Mouse (Mus musculus) hindbrain, embryonic 16.5 days (tissue): ENCODE results near the gene Kat14. TPM values are rescaled to one million over a fixed set of nuclear protein-coding genes. Genes with fewer than 3 reads are reported as not detected.

ENCODE experiments used
- ATAC-seq: fragments of 200-750 bp; cut with Nextera tagmentation; 2 replicates; pipeline ENCODE4 v1.8.0; 2017; ENCODE audit warnings: moderate TSS enrichment, moderate library complexity
- H3K27ac ChIP-seq: fragments of 300-500 bp; sonication (generic); 2 replicates; pipeline ENCODE4 v1.5.1; 2014; ENCODE audit warnings: low read depth, mild to moderate bottlenecking, control low read depth, low read length, moderate library complexity
- H3K27me3 ChIP-seq: fragments of 300-500 bp; sonication (generic); replicated peaks from 2 replicates; pipeline ENCODE4 v1.6.1; 2014; ENCODE audit warnings: low read length; ENCODE audit not compliant: control insufficient read depth, insufficient read depth
- H3K36me3 ChIP-seq: fragments of 300-500 bp; sonication (generic); 2 replicates; pipeline ENCODE4 v1.6.1; 2014; ENCODE audit warnings: mild to moderate bottlenecking, low read length, moderate library complexity, mixed read lengths; ENCODE audit not compliant: control insufficient read depth, insufficient read depth
- H3K4me1 ChIP-seq: fragments of 300-500 bp; sonication (generic); 2 replicates; pipeline ENCODE4 v1.6.1; 2014; ENCODE audit warnings: low read depth, low read length; ENCODE audit not compliant: control insufficient read depth, insufficient read depth
- H3K4me2 ChIP-seq: fragments of 300-500 bp; sonication (generic); 2 replicates; pipeline ENCODE4 v1.6.1; 2014; ENCODE audit warnings: mild to moderate bottlenecking, low read length, control low read depth, moderate library complexity
- H3K4me3 ChIP-seq: fragments of 300-500 bp; sonication (generic); 2 replicates; pipeline ENCODE4 v1.5.1; 2014; ENCODE audit warnings: mild to moderate bottlenecking, low read length, control low read depth, moderate library complexity
- H3K9ac ChIP-seq: fragments of 300-500 bp; sonication (generic); 2 replicates; pipeline ENCODE4 v1.6.1; 2014; ENCODE audit warnings: low read depth, mild to moderate bottlenecking, control low read depth, low read length, moderate library complexity
- H3K9me3 ChIP-seq: fragments of 300-500 bp; sonication (generic); 2 replicates; pipeline ENCODE4 v1.6.1; 2014; ENCODE audit warnings: mild to moderate bottlenecking, low read length, moderate library complexity; ENCODE audit not compliant: control insufficient read depth
- WGBS: fragments of 180-500 bp; shearing (Covaris S2); extraction: QIAGEN DNeasy Blood & Tissue Kit; methylation state at CpG from one replicate; pipeline ENCODE4 v1.1.7; 2014; 5-methylcytosine and 5-hydroxymethylcytosine counted together
- polyA plus RNA-seq: library from polyadenylated mRNA; unstranded; fragments of >200 nt; fragmentation: Nextera tagmentation; extraction: Ambion mirVana; gene quantifications from 2 replicates; pipeline ENCODE4 v1.2.1, GENCODE M21; 2015

The Kat14 gene
- polyA plus RNA-seq, 1 experiment from 2014 or later, result 23.2 TPM

DNA sequence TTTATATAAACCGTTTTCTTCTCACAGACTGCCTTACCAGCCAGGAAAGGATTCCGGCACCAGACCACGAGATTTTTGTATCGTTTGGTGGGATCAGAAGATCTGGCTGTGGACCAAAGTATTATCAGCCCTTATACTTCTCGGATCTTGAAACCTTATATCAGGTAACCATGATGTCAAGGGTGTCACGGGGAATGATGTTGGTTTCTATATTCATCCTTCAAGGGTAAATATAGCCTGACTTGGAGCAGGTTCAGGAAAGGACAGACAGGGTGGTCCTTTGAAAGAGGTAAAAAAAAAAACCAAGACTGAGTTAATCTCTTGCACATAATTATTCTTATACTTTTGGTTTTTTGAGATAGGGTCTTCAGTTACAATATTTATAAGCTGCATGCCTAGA is 31.9 kb downstream of the Kat14 start:
- no peak overlapping the region for H3K27ac ChIP-seq
- H3K9me3 ChIP-seq, result no peaks in the 10 kb centered on the region
- H3K4me1 ChIP-seq, result no peaks in the 10 kb centered on the region
- H3K27me3 ChIP-seq, result no peaks in the 10 kb centered on the region
- 94% methylated on average over 6 of the region's 6 CpGs for WGBS
- no peak overlapping the region for H3K9ac ChIP-seq
- H3K4me2 ChIP-seq, result no peak overlapping the region
- ATAC-seq, result no peak
- peaks cover 37% of the 10 kb centered on the region for H3K36me3 ChIP-seq
- no peak overlapping the region for H3K4me3 ChIP-seq

DNA sequence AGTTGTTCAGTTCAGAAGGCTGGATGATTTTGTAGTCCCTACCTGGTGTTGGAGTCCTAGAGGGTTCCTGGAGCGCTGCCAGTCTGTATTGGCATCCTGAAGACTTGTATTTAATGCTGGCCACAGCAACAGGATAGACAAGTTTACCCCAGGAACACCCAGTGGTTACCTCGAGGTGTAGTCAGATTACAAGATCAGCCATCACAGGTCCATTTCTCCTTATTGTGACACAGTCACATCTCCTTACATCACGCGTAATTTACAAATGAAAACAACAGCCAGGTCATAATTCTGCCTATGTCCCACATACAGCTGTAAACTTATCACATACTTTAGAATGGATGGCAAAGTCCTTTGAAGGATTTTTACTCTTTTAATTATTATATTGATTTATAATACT is 40.3 kb downstream of the Kat14 start:
- H3K9me3 ChIP-seq, result no peaks in the 10 kb centered on the region
- H3K4me1 ChIP-seq, result no peaks in the 10 kb centered on the region
- H3K9ac ChIP-seq, result no peak overlapping the region
- H3K36me3 ChIP-seq, result peaks cover 29% of the 10 kb centered on the region
- no peak for ATAC-seq
- no peak overlapping the region for H3K4me3 ChIP-seq
- 92% methylated on average over 4 of the region's 4 CpGs for WGBS
- H3K27ac ChIP-seq, result no peak overlapping the region
- no peaks in the 10 kb centered on the region for H3K27me3 ChIP-seq
- H3K4me2 ChIP-seq, result no peak overlapping the region

DNA sequence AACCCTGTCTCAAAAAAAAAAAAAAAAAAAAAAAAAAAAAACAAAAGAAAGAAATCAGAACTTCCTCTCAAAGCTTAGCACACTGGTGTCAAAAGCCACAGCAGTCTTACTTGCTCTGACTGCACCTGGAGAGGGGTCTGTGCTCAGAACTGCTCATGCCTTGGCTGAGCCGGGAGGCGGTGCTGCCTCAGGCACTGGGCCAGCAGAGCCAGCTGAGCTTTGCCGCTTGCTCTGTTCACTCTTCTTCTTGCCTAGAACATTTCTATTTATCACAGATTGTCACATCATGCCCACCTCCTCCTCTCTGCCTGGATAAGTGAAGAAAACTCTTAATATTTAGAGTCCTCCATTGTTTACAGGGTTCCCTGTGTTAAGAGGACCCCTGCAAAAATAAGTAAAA is 41.8 kb downstream of the Kat14 start:
- H3K4me2 ChIP-seq, result no peak overlapping the region
- no peaks in the 10 kb centered on the region for H3K27me3 ChIP-seq
- H3K27ac ChIP-seq, result no peak overlapping the region
- ATAC-seq, result peak; percentile 52; the same call in 1 of the 2 replicates
- no peaks in the 10 kb centered on the region for H3K9me3 ChIP-seq
- WGBS, result 81% methylated on average over 3 of the region's 3 CpGs
- H3K9ac ChIP-seq, result no peak overlapping the region
- peaks cover 25% of the 10 kb centered on the region for H3K36me3 ChIP-seq
- H3K4me3 ChIP-seq, result no peak overlapping the region
- no peaks in the 10 kb centered on the region for H3K4me1 ChIP-seq

DNA sequence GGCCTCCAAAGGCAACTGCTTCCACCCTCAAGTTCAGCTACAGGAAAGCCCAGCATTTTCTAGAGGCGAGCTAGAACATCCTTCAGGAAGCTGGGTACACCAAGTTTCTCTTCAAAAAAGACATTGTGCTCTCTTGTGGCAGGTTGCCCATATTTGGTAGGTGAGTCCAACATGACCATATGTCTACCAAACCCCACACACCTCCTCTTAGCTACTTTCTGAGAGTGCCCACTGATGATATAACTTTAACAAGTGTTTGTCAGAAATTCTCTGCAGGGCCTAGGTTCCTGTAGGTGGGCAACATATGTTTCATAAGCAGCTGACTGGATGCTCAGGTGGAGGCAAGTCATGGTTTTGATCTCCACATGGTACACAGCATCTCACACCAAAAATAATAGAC is 45.9 kb downstream of the Kat14 start:
- no peak overlapping the region for H3K4me2 ChIP-seq
- H3K4me1 ChIP-seq, result no peaks in the 10 kb centered on the region
- peaks cover 2% of the 10 kb centered on the region; the same call in 1 of the 2 replicates for H3K36me3 ChIP-seq
- H3K4me3 ChIP-seq, result no peak overlapping the region
- WGBS, result 90% methylated on average over 1 of the region's 1 CpGs
- no peak overlapping the region for H3K9ac ChIP-seq
- H3K27me3 ChIP-seq, result no peaks in the 10 kb centered on the region
- no peak overlapping the region for H3K27ac ChIP-seq
- no peak for ATAC-seq
- H3K9me3 ChIP-seq, result no peaks in the 10 kb centered on the region

DNA sequence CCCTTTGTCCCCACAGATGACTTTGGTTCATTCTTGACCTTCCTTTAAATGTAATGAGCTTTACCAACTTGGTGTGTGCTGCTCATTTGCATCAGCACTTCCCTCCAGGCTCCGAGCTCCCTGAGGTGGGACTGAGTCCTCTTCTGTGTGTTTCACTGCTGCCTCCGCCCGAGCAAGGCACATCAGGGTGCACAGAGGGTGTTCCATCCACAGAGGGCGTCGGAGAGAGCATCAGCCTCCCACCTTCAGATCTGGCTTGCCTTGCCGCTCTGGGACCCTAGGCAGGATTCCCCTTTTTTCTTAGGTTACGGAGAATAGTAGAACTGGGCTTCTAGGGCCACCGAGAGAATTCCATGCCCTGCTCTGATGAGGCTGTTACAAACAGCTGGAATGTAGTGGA is 48.1 kb downstream of the Kat14 start:
- no peak overlapping the region for H3K4me3 ChIP-seq
- H3K4me2 ChIP-seq, result no peak overlapping the region
- H3K27me3 ChIP-seq, result no peaks in the 10 kb centered on the region
- no peak for ATAC-seq
- peaks cover 2% of the 10 kb centered on the region; the same call in 1 of the 2 replicates for H3K36me3 ChIP-seq
- WGBS, result 54% methylated on average over 8 of the region's 8 CpGs
- H3K27ac ChIP-seq, result no peak overlapping the region
- no peaks in the 10 kb centered on the region for H3K4me1 ChIP-seq
- H3K9me3 ChIP-seq, result no peaks in the 10 kb centered on the region
- H3K9ac ChIP-seq, result no peak overlapping the region

DNA sequence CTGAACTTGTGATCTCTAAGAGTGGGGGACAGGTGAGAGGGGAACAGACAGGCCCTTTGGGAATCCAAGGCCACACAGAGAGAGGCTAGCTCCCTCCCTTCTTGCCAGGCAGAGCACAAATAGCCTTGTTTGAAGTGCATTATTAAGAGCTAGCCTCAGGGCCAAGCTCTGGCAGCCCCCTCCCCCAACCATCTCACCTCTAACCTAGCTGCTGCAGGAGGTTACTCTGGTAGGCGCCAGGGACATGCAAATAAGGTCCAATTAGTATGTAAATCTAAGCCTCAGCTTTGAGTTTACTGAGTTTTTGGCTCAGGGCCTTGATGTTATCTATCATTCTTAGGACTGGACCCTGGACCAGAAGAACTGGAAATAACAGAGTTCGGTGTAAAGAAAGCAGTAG is 49.3 kb downstream of the Kat14 start:
- 17% methylated on average over 2 of the region's 2 CpGs for WGBS
- peak; percentile 50; the same call in 1 of the 2 replicates for ATAC-seq
- H3K27ac ChIP-seq, result no peak overlapping the region

DNA sequence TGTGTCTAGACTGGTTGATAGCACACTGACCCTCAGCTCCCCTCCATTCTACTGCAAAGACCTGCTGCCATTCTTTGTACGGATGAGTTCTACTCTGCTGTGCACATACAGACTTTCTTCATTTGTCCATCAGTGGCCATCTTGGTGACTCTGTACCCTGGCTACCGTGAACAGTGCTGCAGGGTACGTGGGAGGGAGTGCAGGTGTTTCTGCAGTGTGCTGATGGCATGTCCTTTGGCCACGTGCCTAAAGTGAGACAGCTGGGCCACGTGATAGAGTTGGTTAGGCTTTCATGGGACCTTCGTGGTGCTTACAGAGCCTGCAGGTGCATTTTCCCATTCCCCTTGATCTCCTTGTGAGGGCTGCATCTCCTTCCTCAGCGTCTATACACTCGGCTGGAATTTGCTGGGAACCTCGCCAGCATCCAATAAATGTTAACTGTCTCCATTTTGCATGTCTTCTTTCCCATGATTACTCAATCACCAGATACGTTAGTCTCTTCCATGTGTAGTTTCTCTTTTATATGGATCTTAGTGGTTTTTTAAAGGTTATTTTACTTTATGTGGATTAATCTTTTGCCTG is 53.4 kb downstream of the Kat14 start:
- H3K9me3 ChIP-seq, result no peaks in the 10 kb centered on the region
- no peak overlapping the region for H3K4me2 ChIP-seq
- no peak for ATAC-seq
- no peaks in the 10 kb centered on the region for H3K27me3 ChIP-seq
- no peaks in the 10 kb centered on the region for H3K4me1 ChIP-seq
- no peak overlapping the region for H3K4me3 ChIP-seq
- no peak overlapping the region for H3K9ac ChIP-seq
- WGBS, result 79% methylated on average over 10 of the region's 10 CpGs
- no peaks in the 10 kb centered on the region for H3K36me3 ChIP-seq
- H3K27ac ChIP-seq, result no peak overlapping the region

More for the DNA sequence above, 49.3 kb downstream of the Kat14 start:
- Histone ChIP-seq H3K4me2 (no peak overlapping the region), H3K9me3 (no peaks in the 10 kb centered on the region), H3K4me3 (no peak overlapping the region), H3K36me3 (peaks cover 2% of the 10 kb centered on the region; the same call in 1 of the 2 replicates), H3K27me3 (no peaks in the 10 kb centered on the region), H3K4me1 (no peaks in the 10 kb centered on the region), H3K9ac (no peak overlapping the region)

DNA sequence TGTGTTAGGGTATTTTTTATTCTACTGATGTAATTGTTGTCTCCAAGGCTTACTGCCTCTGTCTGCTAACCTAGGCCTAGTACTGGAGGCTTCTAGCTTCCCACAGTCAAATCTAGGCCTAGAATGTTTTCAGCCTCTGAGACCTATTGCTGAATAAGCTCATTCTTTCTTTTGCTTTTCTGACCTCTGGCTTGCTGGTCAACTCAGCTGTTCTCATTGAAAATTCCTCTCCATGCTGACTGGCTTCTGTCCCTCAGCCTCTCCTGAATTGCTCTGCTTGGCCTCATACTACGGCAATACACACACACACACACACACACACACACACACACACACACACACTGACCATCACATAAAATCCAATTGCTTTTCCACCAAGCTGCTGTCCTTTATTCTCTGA is 57.0 kb downstream of the Kat14 start:
- Histone ChIP-seq H3K9ac (no peak overlapping the region), H3K27me3 (no peaks in the 10 kb centered on the region), H3K4me1 (no peaks in the 10 kb centered on the region), H3K9me3 (no peaks in the 10 kb centered on the region), H3K4me2 (no peak overlapping the region), H3K27ac (no peak overlapping the region), H3K4me3 (no peak overlapping the region), H3K36me3 (no peaks in the 10 kb centered on the region)
- WGBS, result 68% methylated on average over 1 of the region's 1 CpGs
- ATAC-seq, result no peak

DNA sequence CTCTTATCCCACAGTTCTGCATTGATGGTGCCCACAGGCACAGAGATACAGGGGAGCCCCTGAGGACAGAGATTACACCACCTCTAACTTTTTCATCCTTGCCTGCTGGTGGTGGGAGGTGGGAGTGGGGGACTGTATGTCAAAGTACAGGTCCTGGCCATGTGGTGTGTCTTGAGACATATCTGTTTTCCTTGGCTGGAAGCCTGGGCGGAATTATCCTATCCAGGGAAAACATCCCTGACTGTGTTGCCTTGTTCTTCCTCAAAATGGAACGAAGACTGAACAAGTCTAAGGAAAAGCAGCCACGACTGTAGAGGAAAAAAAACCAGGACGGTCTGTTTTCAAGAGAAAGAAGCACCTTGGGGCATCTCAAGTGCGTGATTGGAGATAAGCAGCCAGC is 59.1 kb downstream of the Kat14 start:
- H3K27ac ChIP-seq, result no peak overlapping the region
- H3K4me2 ChIP-seq, result no peak overlapping the region
- no peaks in the 10 kb centered on the region for H3K9me3 ChIP-seq
- no peak overlapping the region for H3K9ac ChIP-seq
- WGBS, result 91% methylated on average over 5 of the region's 5 CpGs
- no peaks in the 10 kb centered on the region for H3K36me3 ChIP-seq
- no peaks in the 10 kb centered on the region for H3K4me1 ChIP-seq
- ATAC-seq, result no peak
- H3K4me3 ChIP-seq, result no peak overlapping the region
- no peaks in the 10 kb centered on the region for H3K27me3 ChIP-seq

DNA sequence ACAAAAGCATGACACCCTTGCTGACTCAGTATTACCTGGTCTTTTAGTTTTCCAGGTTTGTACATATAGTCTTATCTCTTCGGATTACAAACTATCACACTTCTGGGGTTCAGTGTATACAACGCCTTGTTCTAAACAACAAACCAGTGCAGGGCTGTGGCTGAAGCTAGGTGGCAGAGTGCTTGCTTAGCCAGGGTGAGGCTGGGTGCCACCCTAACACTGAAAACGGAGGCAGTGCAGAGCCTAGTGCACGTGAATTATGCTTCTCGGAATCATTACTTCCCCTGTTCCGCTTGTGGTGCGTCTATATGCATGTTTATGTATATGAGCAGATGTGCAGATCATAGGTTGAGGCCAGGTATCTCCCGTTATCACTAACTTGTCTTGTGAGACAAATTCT is 59.9 kb downstream of the Kat14 start:
- Histone ChIP-seq H3K9me3 (no peaks in the 10 kb centered on the region), H3K27me3 (no peaks in the 10 kb centered on the region), H3K4me1 (no peaks in the 10 kb centered on the region), H3K9ac (no peak overlapping the region), H3K36me3 (no peaks in the 10 kb centered on the region), H3K4me2 (no peak overlapping the region), H3K27ac (no peak overlapping the region), H3K4me3 (no peak overlapping the region)
- WGBS, result 83% methylated on average over 8 of the region's 8 CpGs
- no peak for ATAC-seq
